Mouse (Mus musculus): ENCODE data around the gene Olfr150. TPM values are rescaled to one million over a fixed set of nuclear protein-coding genes. Genes with fewer than 3 reads are reported as not detected.
"Not testable (repeated sequence)": the region's sequence is repeated elsewhere in the genome, so short reads cannot be mapped to it uniquely, and the experiment has no call there.

The Olfr150 gene
- polyA plus RNA-seq (2014; fragmentation: Nextera tagmentation; extraction: Ambion mirVana) = not detected in 2 replicates

GRCm38 (mm10) chr9:39730678-39731077, at the start of gene Olfr150:
TSS of gene Olfr150 (plus strand) at chr9:39730978.
- no peaks in the 10 kb centered on the region for H3K27me3 ChIP-seq (ENCODE audit: control insufficient read depth, insufficient read depth, low read length)
- H3K9ac ChIP-seq (ENCODE audit: low read depth, low read length) = no peak within 1 kb of the TSS
- no peak within 1 kb of the TSS for H3K27ac ChIP-seq (ENCODE audit: low read depth, low read length)
- H3K4me3 ChIP-seq (ENCODE audit: low read depth, low read length) = no peak within 1 kb of the TSS
- ATAC-seq (ENCODE audit: low FRiP score) (no peak), DNase-seq (ENCODE audit: low spot score) (no peak)
- no peak within 1 kb of the TSS for H3K4me2 ChIP-seq (replicated peaks; ENCODE audit: low read depth, low read length)
- H3K4me1 ChIP-seq (replicated peaks; ENCODE audit: control insufficient read depth, insufficient read depth, low read length) = no peaks in the 10 kb centered on the region
- H3K36me3 ChIP-seq (ENCODE audit: control insufficient read depth, insufficient read depth, low read length) = no peaks in the 10 kb centered on the region
- no peaks in the 10 kb centered on the region for H3K9me3 ChIP-seq (ENCODE audit: control insufficient read depth, low read length)

- H3K27me3 ChIP-seq (ENCODE audit: control insufficient read depth, insufficient read depth, low read length); DNase-seq (ENCODE audit: low spot score); H3K9me3 ChIP-seq (ENCODE audit: control insufficient read depth, low read length); ATAC-seq (ENCODE audit: low FRiP score); H3K36me3 ChIP-seq (ENCODE audit: control insufficient read depth, insufficient read depth, low read length); H3K9ac ChIP-seq (ENCODE audit: low read depth, low read length); H3K4me1 ChIP-seq (replicated peaks; ENCODE audit: control insufficient read depth, insufficient read depth, low read length); H3K27ac ChIP-seq (ENCODE audit: low read depth, low read length); H3K4me3 ChIP-seq (ENCODE audit: low read depth, low read length); H3K4me2 ChIP-seq (replicated peaks; ENCODE audit: low read depth, low read length): not testable (repeated sequence)
- WGBS = 93% methylated on average over 6 of the region's 8 CpGs
Observed at GRCm38 (mm10) chr9:39701123-39701522, 29.7 kb upstream of the Olfr150 start.

- Histone ChIP-seq H3K4me2 (replicated peaks; ENCODE audit: low read depth, low read length) (no peak within 1 kb of the TSS), H3K9me3 (ENCODE audit: control insufficient read depth, low read length) (no peaks in the 10 kb centered on the region), H3K36me3 (ENCODE audit: control insufficient read depth, insufficient read depth, low read length) (no peaks in the 10 kb centered on the region), H3K4me1 (replicated peaks; ENCODE audit: control insufficient read depth, insufficient read depth, low read length) (no peaks in the 10 kb centered on the region), H3K27me3 (ENCODE audit: control insufficient read depth, insufficient read depth, low read length) (no peaks in the 10 kb centered on the region), H3K4me3 (ENCODE audit: low read depth, low read length) (no peak within 1 kb of the TSS), H3K27ac (ENCODE audit: low read depth, low read length) (no peak within 1 kb of the TSS), H3K9ac (ENCODE audit: low read depth, low read length) (no peak within 1 kb of the TSS)
- no peak for ATAC-seq (ENCODE audit: low FRiP score)
- DNase-seq (ENCODE audit: low spot score) = no peak
Observed at GRCm38 (mm10) chr9:39707017-39707416, 23.8 kb upstream of the Olfr150 start, which contains the start of gene Olfr149. TSS of gene Olfr149 (minus strand) at chr9:39707117.

GRCm38 (mm10) chr9:39708958-39709357, 21.8 kb upstream of the Olfr150 start:
- Histone ChIP-seq H3K4me2 (replicated peaks; ENCODE audit: low read depth, low read length) (no peak overlapping the region), H3K36me3 (ENCODE audit: control insufficient read depth, insufficient read depth, low read length) (no peaks in the 10 kb centered on the region), H3K27me3 (ENCODE audit: control insufficient read depth, insufficient read depth, low read length) (no peaks in the 10 kb centered on the region), H3K4me3 (ENCODE audit: low read depth, low read length) (no peak overlapping the region), H3K27ac (ENCODE audit: low read depth, low read length) (no peak overlapping the region), H3K4me1 (replicated peaks; ENCODE audit: control insufficient read depth, insufficient read depth, low read length) (no peaks in the 10 kb centered on the region), H3K9me3 (ENCODE audit: control insufficient read depth, low read length) (no peaks in the 10 kb centered on the region), H3K9ac (ENCODE audit: low read depth, low read length) (no peak overlapping the region)
- WGBS = 72% methylated on average over 3 of the region's 3 CpGs
- DNase-seq (ENCODE audit: low spot score) = no peak
- ATAC-seq (ENCODE audit: low FRiP score) = no peak

GRCm38 (mm10) chr9:39711053-39711452, 19.7 kb upstream of the Olfr150 start, which contains the start of gene Olfr965:
TSS of gene Olfr965 (plus strand) at chr9:39711353.
- Histone ChIP-seq H3K4me1 (replicated peaks; ENCODE audit: control insufficient read depth, insufficient read depth, low read length) (no peaks in the 10 kb centered on the region), H3K4me2 (replicated peaks; ENCODE audit: low read depth, low read length) (no peak within 1 kb of the TSS), H3K36me3 (ENCODE audit: control insufficient read depth, insufficient read depth, low read length) (no peaks in the 10 kb centered on the region), H3K4me3 (ENCODE audit: low read depth, low read length) (no peak within 1 kb of the TSS), H3K9ac (ENCODE audit: low read depth, low read length) (no peak within 1 kb of the TSS), H3K27ac (ENCODE audit: low read depth, low read length) (no peak within 1 kb of the TSS), H3K9me3 (ENCODE audit: control insufficient read depth, low read length) (no peaks in the 10 kb centered on the region), H3K27me3 (ENCODE audit: control insufficient read depth, insufficient read depth, low read length) (no peaks in the 10 kb centered on the region)
- DNase-seq (ENCODE audit: low spot score) (no peak), ATAC-seq (ENCODE audit: low FRiP score) (no peak)

GRCm38 (mm10) chr9:39740741-39741140, 10.0 kb downstream of the Olfr150 start:
- H3K4me3 ChIP-seq (ENCODE audit: low read depth, low read length) = no peak overlapping the region
- no peak for DNase-seq (ENCODE audit: low spot score)
- WGBS = 96% methylated on average over 1 of the region's 1 CpGs

GRCm38 (mm10) chr9:39745949-39746348, 15.2 kb downstream of the Olfr150 start, which contains the start of gene Olfr967:
TSS of gene Olfr967 (plus strand) at chr9:39746249.
- H3K4me2 ChIP-seq (replicated peaks; ENCODE audit: low read depth, low read length) = no peak within 1 kb of the TSS
- H3K9ac ChIP-seq (ENCODE audit: low read depth, low read length) = no peak within 1 kb of the TSS
- no peak within 1 kb of the TSS for H3K27ac ChIP-seq (ENCODE audit: low read depth, low read length)
- H3K36me3 ChIP-seq (ENCODE audit: control insufficient read depth, insufficient read depth, low read length) = no peaks in the 10 kb centered on the region
- H3K4me1 ChIP-seq (replicated peaks; ENCODE audit: control insufficient read depth, insufficient read depth, low read length) = no peaks in the 10 kb centered on the region
- H3K4me3 ChIP-seq (ENCODE audit: low read depth, low read length) = no peak within 1 kb of the TSS
- no peaks in the 10 kb centered on the region for H3K27me3 ChIP-seq (ENCODE audit: control insufficient read depth, insufficient read depth, low read length)
- ATAC-seq (ENCODE audit: low FRiP score) = no peak
- DNase-seq (ENCODE audit: low spot score) = no peak
- no peaks in the 10 kb centered on the region for H3K9me3 ChIP-seq (ENCODE audit: control insufficient read depth, low read length)

More at GRCm38 (mm10) chr9:39740741-39741140, 10.0 kb downstream of the Olfr150 start:
- Histone ChIP-seq H3K27ac (ENCODE audit: low read depth, low read length) (no peak overlapping the region), H3K36me3 (ENCODE audit: control insufficient read depth, insufficient read depth, low read length) (no peaks in the 10 kb centered on the region), H3K4me2 (replicated peaks; ENCODE audit: low read depth, low read length) (no peak overlapping the region), H3K9ac (ENCODE audit: low read depth, low read length) (no peak overlapping the region), H3K27me3 (ENCODE audit: control insufficient read depth, insufficient read depth, low read length) (no peaks in the 10 kb centered on the region), H3K4me1 (replicated peaks; ENCODE audit: control insufficient read depth, insufficient read depth, low read length) (no peaks in the 10 kb centered on the region), H3K9me3 (ENCODE audit: control insufficient read depth, low read length) (no peaks in the 10 kb centered on the region)
- ATAC-seq (ENCODE audit: low FRiP score) = no peak

GRCm38 (mm10) chr9:39746428-39746827, 15.7 kb downstream of the Olfr150 start:
- Histone ChIP-seq H3K4me2 (replicated peaks; ENCODE audit: low read depth, low read length) (no peak overlapping the region), H3K9ac (ENCODE audit: low read depth, low read length) (no peak overlapping the region), H3K4me3 (ENCODE audit: low read depth, low read length) (no peak overlapping the region), H3K36me3 (ENCODE audit: control insufficient read depth, insufficient read depth, low read length) (no peaks in the 10 kb centered on the region), H3K4me1 (replicated peaks; ENCODE audit: control insufficient read depth, insufficient read depth, low read length) (no peaks in the 10 kb centered on the region), H3K9me3 (ENCODE audit: control insufficient read depth, low read length) (no peaks in the 10 kb centered on the region), H3K27ac (ENCODE audit: low read depth, low read length) (no peak overlapping the region), H3K27me3 (ENCODE audit: control insufficient read depth, insufficient read depth, low read length) (no peaks in the 10 kb centered on the region)
- ATAC-seq (ENCODE audit: low FRiP score) = no peak
- DNase-seq (ENCODE audit: low spot score) = no peak
- 91% methylated on average over 1 of the region's 1 CpGs for WGBS

GRCm38 (mm10) chr9:39783153-39783552, 52.4 kb downstream of the Olfr150 start, which contains the start of gene Olfr968:
TSS of gene Olfr968 (minus strand) at chr9:39783253.
- Histone ChIP-seq H3K27me3 (ENCODE audit: control insufficient read depth, insufficient read depth, low read length) (no peaks in the 10 kb centered on the region), H3K36me3 (ENCODE audit: control insufficient read depth, insufficient read depth, low read length) (no peaks in the 10 kb centered on the region), H3K9ac (ENCODE audit: low read depth, low read length) (no peak within 1 kb of the TSS), H3K4me3 (ENCODE audit: low read depth, low read length) (no peak within 1 kb of the TSS), H3K4me1 (replicated peaks; ENCODE audit: control insufficient read depth, insufficient read depth, low read length) (no peaks in the 10 kb centered on the region), H3K4me2 (replicated peaks; ENCODE audit: low read depth, low read length) (no peak within 1 kb of the TSS), H3K9me3 (ENCODE audit: control insufficient read depth, low read length) (no peaks in the 10 kb centered on the region), H3K27ac (ENCODE audit: low read depth, low read length) (no peak within 1 kb of the TSS)
- WGBS = 88% methylated on average over 1 of the region's 1 CpGs
- DNase-seq (ENCODE audit: low spot score) (no peak), ATAC-seq (ENCODE audit: low FRiP score) (no peak)
